Mouse (Mus musculus): Measurements from ENCODE around the gene Hoxd11.

Gene Hoxd11

DNA sequence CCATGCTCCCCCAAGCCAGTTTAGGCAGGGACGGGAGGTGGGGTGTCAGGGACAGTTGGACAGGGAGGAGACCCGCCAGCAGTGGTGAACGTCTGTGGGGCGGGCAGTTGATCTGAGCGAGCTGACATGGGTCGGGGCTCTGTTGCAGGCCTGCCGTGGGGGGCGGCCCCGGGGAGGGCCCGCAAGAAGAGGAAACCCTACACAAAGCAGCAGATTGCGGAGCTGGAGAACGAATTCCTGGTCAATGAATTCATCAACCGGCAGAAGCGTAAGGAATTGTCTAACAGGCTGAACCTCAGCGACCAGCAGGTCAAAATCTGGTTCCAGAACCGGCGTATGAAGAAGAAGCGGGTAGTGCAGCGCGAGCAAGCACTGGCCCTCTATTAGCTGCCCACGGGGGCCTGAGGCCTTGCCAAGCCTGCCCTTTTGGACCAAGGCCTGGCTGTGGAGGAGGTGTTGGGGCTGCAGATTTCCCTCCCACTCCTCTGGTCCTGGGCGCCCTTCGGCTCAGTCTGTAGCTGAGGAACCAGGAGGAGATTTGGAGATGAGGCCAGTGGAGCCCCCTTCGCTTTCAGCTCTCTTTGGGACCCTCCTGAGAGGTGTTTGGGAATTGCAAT lies 3.6 kb upstream of the Hoxd11 start:
- peak overlapping the region; percentile 54 for H3K4me3 ChIP-seq (replicated peaks; ENCODE audit: low read length)
- H3K36me3 ChIP-seq (ENCODE audit: insufficient read depth, low read length): no peaks in the 10 kb centered on the region
- peaks cover 99% of the 10 kb centered on the region for H3K27me3 ChIP-seq (ENCODE audit: insufficient read depth, low read length)
- peaks cover 52% of the 10 kb centered on the region for H3K4me1 ChIP-seq (replicated peaks; ENCODE audit: low read depth, low read length)
- peaks cover 17% of the 10 kb centered on the region for H3K9me3 ChIP-seq (ENCODE audit: low read length)
- no peak for TF ChIP-seq NANOG (IDR thresholded peaks at IDR 0.05; ENCODE audit: borderline replicate concordance, low read length)
- no peak for TF ChIP-seq CTCF (conservative IDR thresholded peaks at IDR 0.05; ENCODE audit: low read length)
- no peak for TF ChIP-seq POU5F1 (IDR thresholded peaks at IDR 0.05; ENCODE audit: borderline replicate concordance, low read length)

DNA sequence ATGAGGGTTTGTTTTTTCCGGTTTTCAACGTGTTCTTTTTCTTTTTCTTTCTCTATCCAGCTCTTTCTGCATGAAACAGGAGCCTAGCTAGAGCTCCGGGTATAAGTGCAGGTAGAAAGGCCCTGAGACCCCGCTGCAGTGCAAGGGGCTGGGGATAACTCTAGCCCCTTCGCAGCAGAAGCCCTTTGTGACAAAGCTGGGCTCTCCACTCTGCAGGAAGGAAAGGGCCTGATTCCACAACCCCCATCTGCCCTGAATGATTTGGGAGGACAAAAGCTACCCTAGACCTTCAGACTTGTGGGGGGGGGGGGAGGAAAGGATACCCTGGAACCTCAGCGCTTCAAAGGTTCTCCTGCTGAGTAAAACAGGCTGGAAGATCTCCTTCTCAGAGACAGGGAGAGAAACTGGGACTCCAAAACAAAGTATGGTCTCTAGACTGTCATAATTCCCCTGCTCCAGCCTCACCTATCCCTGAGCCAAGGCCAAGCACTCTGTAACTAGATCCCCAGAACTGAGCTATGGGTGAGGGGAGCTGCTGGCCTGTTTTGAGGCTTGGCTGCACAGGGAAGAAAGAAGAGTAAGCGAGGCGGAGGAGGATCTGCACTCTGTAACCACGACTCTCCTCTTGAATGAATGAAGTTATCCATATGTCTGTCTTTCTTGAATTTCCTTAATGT lies 2.8 kb upstream of the Hoxd11 start:
- Histone ChIP-seq H3K4me3 (replicated peaks; ENCODE audit: low read length) (no peak overlapping the region), H3K27me3 (ENCODE audit: insufficient read depth, low read length) (peaks cover 99% of the 10 kb centered on the region), H3K36me3 (ENCODE audit: insufficient read depth, low read length) (no peaks in the 10 kb centered on the region), H3K9me3 (ENCODE audit: low read length) (peaks cover 17% of the 10 kb centered on the region), H3K4me1 (replicated peaks; ENCODE audit: low read depth, low read length) (peaks cover 58% of the 10 kb centered on the region)
- TF ChIP-seq POU5F1 (IDR thresholded peaks at IDR 0.05; ENCODE audit: borderline replicate concordance, low read length): no peak

DNA sequence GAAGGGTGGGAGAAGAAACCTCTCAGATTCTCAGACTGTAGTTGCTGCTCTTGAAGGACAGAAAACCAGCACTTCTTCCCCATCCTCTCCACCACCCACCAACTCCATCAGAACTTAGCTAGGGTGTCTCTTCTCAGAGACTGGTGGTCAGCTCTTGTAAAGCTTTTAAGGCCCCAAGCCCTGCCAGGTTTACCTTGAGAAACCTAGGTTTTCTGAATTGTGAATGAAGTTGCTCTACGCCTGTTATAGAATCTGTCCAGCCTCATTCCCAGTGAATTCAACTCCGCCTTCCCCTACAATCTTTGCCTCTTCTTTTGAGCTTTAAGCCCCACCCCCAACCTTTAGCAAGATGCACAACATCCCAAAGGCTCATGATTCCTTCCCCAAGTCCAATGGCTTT lies 2.3 kb upstream of the Hoxd11 start:
- Histone ChIP-seq H3K27me3 (ENCODE audit: insufficient read depth, low read length) (peaks cover 99% of the 10 kb centered on the region), H3K36me3 (ENCODE audit: insufficient read depth, low read length) (no peaks in the 10 kb centered on the region), H3K9me3 (ENCODE audit: low read length) (peaks cover 17% of the 10 kb centered on the region), H3K4me1 (replicated peaks; ENCODE audit: low read depth, low read length) (peaks cover 55% of the 10 kb centered on the region), H3K4me3 (replicated peaks; ENCODE audit: low read length) (no peak overlapping the region)
- TF ChIP-seq NANOG (IDR thresholded peaks at IDR 0.05; ENCODE audit: borderline replicate concordance, low read length) (no peak), CTCF (conservative IDR thresholded peaks at IDR 0.05; ENCODE audit: low read length) (no peak), POU5F1 (IDR thresholded peaks at IDR 0.05; ENCODE audit: borderline replicate concordance, low read length) (no peak)

DNA sequence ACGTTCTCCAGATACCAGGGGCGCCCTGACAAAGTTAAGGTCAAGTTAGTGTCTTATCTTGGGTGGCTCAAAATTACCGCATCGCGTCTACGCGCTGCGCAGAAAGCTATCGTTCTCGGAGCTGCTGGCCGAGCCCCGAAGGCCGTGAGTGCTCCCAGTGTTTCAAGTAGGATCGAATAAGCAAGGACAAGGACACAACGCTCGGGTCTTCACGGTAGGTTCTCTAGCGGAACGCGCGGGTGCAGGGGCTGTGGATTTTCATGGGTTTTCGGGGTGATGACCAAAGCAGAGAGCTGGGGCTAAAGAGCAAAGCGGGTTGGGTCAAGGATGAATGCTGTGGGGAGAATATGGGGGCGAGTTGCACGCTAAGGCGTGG lies 227 bp downstream of the Hoxd11 start:
- Histone ChIP-seq H3K27me3 (ENCODE audit: insufficient read depth, low read length) (peaks cover 98% of the 10 kb centered on the region), H3K4me3 (replicated peaks; ENCODE audit: low read length) (peak overlapping the region; percentile 6; the same call in 1 of the 2 replicates), H3K9me3 (ENCODE audit: low read length) (peaks cover 1% of the 10 kb centered on the region; the same call in 1 of the 2 replicates), H3K36me3 (ENCODE audit: insufficient read depth, low read length) (no peaks in the 10 kb centered on the region), H3K4me1 (replicated peaks; ENCODE audit: low read depth, low read length) (peaks cover 58% of the 10 kb centered on the region)
- TF ChIP-seq POU5F1 (IDR thresholded peaks at IDR 0.05; ENCODE audit: borderline replicate concordance, low read length) (no peak; the same call in 1 of the 2 replicates), CTCF (conservative IDR thresholded peaks at IDR 0.05; ENCODE audit: low read length) (no peak), NANOG (IDR thresholded peaks at IDR 0.05; ENCODE audit: borderline replicate concordance, low read length) (no peak)

DNA sequence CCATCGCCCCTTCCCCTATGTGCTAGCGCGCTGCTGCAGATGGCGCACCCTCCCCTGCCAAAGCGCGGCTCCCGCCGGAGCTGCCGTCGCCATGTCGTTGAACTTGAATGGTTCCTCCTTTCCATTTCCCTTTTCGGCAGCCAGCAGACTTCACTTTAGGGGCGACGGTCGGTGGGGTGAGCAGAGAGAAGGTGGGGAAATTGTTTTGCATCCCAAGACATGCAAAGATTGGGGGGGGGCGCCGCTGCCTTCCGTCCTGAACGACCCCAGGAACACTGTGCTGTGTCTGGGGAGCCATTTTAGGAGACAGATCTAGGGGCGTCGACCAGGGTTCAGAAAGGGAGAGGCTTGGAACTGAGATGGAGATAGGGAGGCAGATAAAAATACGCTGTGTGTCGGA lies 623 bp downstream of the Hoxd11 start:
- Histone ChIP-seq H3K4me1 (replicated peaks; ENCODE audit: low read depth, low read length) (peaks cover 55% of the 10 kb centered on the region), H3K9me3 (ENCODE audit: low read length) (no peaks in the 10 kb centered on the region), H3K4me3 (replicated peaks; ENCODE audit: low read length) (peak overlapping the region; percentile 6; the same call in 1 of the 2 replicates), H3K36me3 (ENCODE audit: insufficient read depth, low read length) (no peaks in the 10 kb centered on the region), H3K27me3 (ENCODE audit: insufficient read depth, low read length) (peaks cover 98% of the 10 kb centered on the region)
- TF ChIP-seq NANOG (IDR thresholded peaks at IDR 0.05; ENCODE audit: borderline replicate concordance, low read length) (no peak), POU5F1 (IDR thresholded peaks at IDR 0.05; ENCODE audit: borderline replicate concordance, low read length) (no peak), CTCF (conservative IDR thresholded peaks at IDR 0.05; ENCODE audit: low read length) (no peak)

DNA sequence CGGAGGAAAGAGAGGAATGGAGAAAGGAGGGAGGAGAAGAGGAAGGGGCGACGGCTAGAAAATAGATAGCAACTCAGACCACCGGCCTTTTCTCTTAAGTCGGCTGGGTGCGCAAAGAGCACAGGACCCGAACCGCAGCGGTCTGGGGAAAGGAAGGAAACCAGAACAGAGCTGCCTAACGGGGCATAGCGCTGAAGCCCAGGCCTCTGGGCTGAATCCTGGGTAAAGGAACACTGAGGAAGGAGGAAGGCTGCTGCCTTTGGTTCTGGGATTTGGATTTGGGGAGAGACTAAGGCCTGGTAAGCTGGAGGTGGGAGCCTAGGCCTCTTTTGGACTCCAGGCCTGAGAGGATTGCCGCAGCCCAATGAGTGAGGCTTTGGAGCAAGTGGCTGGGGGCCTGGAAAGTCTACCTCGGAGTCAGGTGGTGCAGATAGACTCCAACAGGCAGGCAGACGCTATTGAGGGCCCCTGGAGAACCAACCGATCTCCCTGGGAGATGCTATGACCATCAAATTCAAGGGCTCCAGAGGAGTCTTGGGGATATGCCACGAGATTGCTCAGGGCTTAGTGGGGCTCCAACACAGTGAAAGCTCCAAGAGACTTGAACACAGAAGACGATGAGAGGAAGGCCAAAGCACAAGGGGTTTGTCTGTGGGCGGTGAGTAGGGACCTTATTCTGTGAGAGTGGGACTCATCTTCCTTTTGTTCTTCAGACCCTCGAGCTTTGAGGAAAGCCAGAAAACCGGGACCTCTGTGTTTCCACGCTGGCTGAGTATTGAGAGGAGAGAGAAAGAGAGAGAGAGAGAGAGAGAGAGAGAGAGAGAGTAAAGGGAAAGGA lies 1.4 kb downstream of the Hoxd11 start:
- H3K27me3 ChIP-seq (ENCODE audit: insufficient read depth, low read length): peaks cover 96% of the 10 kb centered on the region
- no peaks in the 10 kb centered on the region for H3K36me3 ChIP-seq (ENCODE audit: insufficient read depth, low read length)
- TF ChIP-seq POU5F1 (IDR thresholded peaks at IDR 0.05; ENCODE audit: borderline replicate concordance, low read length) (no peak), CTCF (conservative IDR thresholded peaks at IDR 0.05; ENCODE audit: low read length) (no peak), NANOG (IDR thresholded peaks at IDR 0.05; ENCODE audit: borderline replicate concordance, low read length) (no peak)
- peaks cover 47% of the 10 kb centered on the region for H3K4me1 ChIP-seq (replicated peaks; ENCODE audit: low read depth, low read length)
- no peaks in the 10 kb centered on the region for H3K9me3 ChIP-seq (ENCODE audit: low read length)
- no peak overlapping the region; the same call in 1 of the 2 replicates for H3K4me3 ChIP-seq (replicated peaks; ENCODE audit: low read length)

DNA sequence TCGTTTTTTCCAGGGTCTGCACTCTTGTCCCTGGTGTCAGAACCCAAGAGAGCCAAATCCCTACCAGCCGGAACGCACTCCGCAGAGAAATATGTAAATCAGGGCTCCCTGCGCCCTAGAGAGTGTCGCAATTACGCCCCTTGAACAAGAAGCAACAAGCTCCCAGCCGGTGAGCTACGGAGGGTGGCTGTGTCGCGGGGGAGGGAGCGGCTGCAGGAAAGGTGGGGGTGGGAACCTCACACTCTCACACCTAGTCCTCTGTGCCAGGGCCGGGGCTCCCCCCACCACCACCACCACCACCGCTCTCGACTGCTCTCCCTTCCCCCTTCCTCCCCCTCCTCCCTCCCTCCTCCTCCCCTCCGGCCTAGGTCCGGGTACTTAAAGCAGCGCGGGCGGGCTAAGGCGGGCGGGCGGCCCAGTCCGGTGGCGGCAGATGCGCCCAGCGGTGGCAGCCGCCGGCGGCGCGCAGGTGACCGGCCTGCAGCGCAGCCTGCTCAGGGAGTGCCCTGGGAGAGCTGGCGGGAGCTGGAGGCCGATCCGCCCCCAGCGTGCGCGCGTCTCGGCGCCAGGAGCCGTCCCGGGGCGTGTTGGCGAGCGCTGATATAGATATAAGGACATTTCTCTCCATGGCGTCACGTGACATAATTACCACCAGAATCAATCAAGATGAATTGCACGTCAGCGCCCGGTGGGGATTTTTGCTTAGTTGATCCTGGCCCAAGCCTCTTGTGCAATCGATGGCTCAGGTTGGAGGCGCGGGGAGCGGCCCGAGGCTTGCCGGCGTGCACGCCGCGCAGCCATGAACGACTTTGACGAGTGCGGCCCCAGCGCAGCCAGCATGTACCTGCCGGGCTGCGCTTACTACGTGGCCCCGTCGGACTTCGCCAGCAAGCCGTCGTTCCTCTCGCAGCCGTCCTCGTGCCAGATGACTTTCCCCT lies 2.5 kb downstream of the Hoxd11 start:
- TF ChIP-seq POU5F1 (IDR thresholded peaks at IDR 0.05; ENCODE audit: borderline replicate concordance, low read length) (peak; percentile 49; the same call in 1 of the 2 replicates), NANOG (IDR thresholded peaks at IDR 0.05; ENCODE audit: borderline replicate concordance, low read length) (no peak)
- Histone ChIP-seq H3K4me3 (replicated peaks; ENCODE audit: low read length) (peak overlapping the region; percentile 69), H3K9me3 (ENCODE audit: low read length) (no peaks in the 10 kb centered on the region), H3K36me3 (ENCODE audit: insufficient read depth, low read length) (no peaks in the 10 kb centered on the region), H3K4me1 (replicated peaks; ENCODE audit: low read depth, low read length) (peaks cover 47% of the 10 kb centered on the region), H3K27me3 (ENCODE audit: insufficient read depth, low read length) (peaks cover 92% of the 10 kb centered on the region)

All from E14TG2a.4 (cell line).